Mouse (Mus musculus) MEL (cell line): ENCODE measurements around the gene Inpp5k. TPM values are rescaled to one million over a fixed set of nuclear protein-coding genes. Genes with fewer than 3 reads are reported as not detected.

Experiments used
- DNase-seq: peaks from one replicate; pipeline ENCODE4 v3.0.0; 2011; ENCODE audit warnings: low read depth, low spot score
- H3K27ac ChIP-seq: 2 replicates; pipeline ENCODE4 v1.5.1; 2012; ENCODE audit warnings: low read depth, mild to moderate bottlenecking, control low read depth, low read length, moderate library complexity; ENCODE audit not compliant: control insufficient read depth
- H3K27me3 ChIP-seq, 2 experiments: fragments of 150-350 bp in 1 of 2; sonication (generic) in 1 of 2; 2 replicates each; pipeline ENCODE4 v1.6.1; 2012; ENCODE audit warnings: low read length in 2 of 2, mild to moderate bottlenecking in 2 of 2, improper control_type of control experiment in 1 of 2, moderate library complexity in 1 of 2; ENCODE audit not compliant: insufficient read depth in 2 of 2, control insufficient read depth in 1 of 2
- H3K36me3 ChIP-seq, 2 experiments: 2 replicates each; pipeline ENCODE4 v1.6.1; 2012 to 2014; ENCODE audit warnings: low read length in 2 of 2, improper control_type of control experiment in 1 of 2, inconsistent platforms in 1 of 2, mild to moderate bottlenecking in 1 of 2; ENCODE audit not compliant: insufficient read depth in 2 of 2, control insufficient read depth in 1 of 2
- H3K4me1 ChIP-seq, 2 experiments: fragments of 150-350 bp in 1 of 2; sonication (generic) in 1 of 2; 2 replicates each; pipeline ENCODE4 v1.6.1; 2012; ENCODE audit warnings: low read length in 2 of 2, improper control_type of control experiment in 1 of 2, mild to moderate bottlenecking in 1 of 2; ENCODE audit not compliant: insufficient read depth in 2 of 2, control insufficient read depth in 1 of 2
- H3K4me3 ChIP-seq, 2 experiments: fragments of 150-350 bp in 1 of 2; sonication (generic) in 1 of 2; 2 replicates each; pipeline ENCODE4 v1.5.1; 2012; ENCODE audit warnings: low read depth in 2 of 2, low read length in 2 of 2, mild to moderate bottlenecking in 2 of 2, moderate library complexity in 2 of 2, control low read depth in 1 of 2, improper control_type of control experiment in 1 of 2; ENCODE audit not compliant: control insufficient read depth in 1 of 2, insufficient read depth in 1 of 2
- H3K79me2 ChIP-seq: 2 replicates; pipeline ENCODE4 v1.6.1; 2012; ENCODE audit warnings: mild to moderate bottlenecking, low read length, moderate library complexity; ENCODE audit not compliant: control insufficient read depth, poor library complexity, insufficient read depth
- H3K9ac ChIP-seq: 2 replicates; pipeline ENCODE4 v1.6.1; 2012; ENCODE audit warnings: low read depth, mild to moderate bottlenecking, control low read depth, low read length, moderate library complexity; ENCODE audit not compliant: control insufficient read depth, poor library complexity, severe bottlenecking
- H3K9me3 ChIP-seq: fragments of 150-350 bp; sonication (generic); replicated peaks from 2 replicates; pipeline ENCODE4 v1.6.1; 2012; ENCODE audit warnings: mild to moderate bottlenecking, low read length, improper control_type of control experiment, moderate library complexity; ENCODE audit not compliant: insufficient read depth
- BHLHE40 ChIP-seq: IDR thresholded peaks from 2 replicates; pipeline ENCODE4 v1.6.1; 2012; ENCODE audit warnings: low read depth, mild to moderate bottlenecking, inconsistent platforms, low read length, improper control_type of control experiment, borderline replicate concordance
- CHD1 ChIP-seq: IDR thresholded peaks from 2 replicates; pipeline ENCODE4 v1.6.1; 2012; ENCODE audit warnings: low read depth, mild to moderate bottlenecking, inconsistent platforms, low read length, improper control_type of control experiment
- CHD2 ChIP-seq: IDR thresholded peaks from 2 replicates; pipeline ENCODE4 v1.6.1; 2011; ENCODE audit warnings: low read length, improper control_type of control experiment
- CTCF ChIP-seq, 3 experiments: IDR thresholded peaks in 2 of 3; conservative IDR thresholded peaks in 1 of 3; 2 replicates each; pipeline ENCODE4 v1.5.1; 2011 to 2012; ENCODE audit warnings: low read length in 3 of 3, low read depth in 2 of 3, mild to moderate bottlenecking in 2 of 3, improper control_type of control experiment in 1 of 3, inconsistent platforms in 1 of 3, mixed read lengths in 1 of 3, moderate library complexity in 1 of 3; ENCODE audit not compliant: control insufficient read depth in 1 of 3, insufficient read depth in 1 of 3, poor library complexity in 1 of 3, severe bottlenecking in 1 of 3
- ETS1 ChIP-seq: IDR thresholded peaks from 2 replicates; pipeline ENCODE4 v1.6.1; 2012; ENCODE audit warnings: low read depth, mild to moderate bottlenecking, inconsistent platforms, low read length, improper control_type of control experiment, moderate library complexity
- GATA1 ChIP-seq: IDR thresholded peaks from 2 replicates; pipeline ENCODE4 v1.6.1; 2011; ENCODE audit warnings: low read depth, low read length, improper control_type of control experiment
- HCFC1 ChIP-seq: IDR thresholded peaks from 2 replicates; pipeline ENCODE4 v1.6.1; 2012; ENCODE audit warnings: low read depth, mild to moderate bottlenecking, inconsistent platforms, low read length, improper control_type of control experiment, moderate library complexity
- JUND ChIP-seq: IDR thresholded peaks from 2 replicates; pipeline ENCODE4 v1.6.1; 2011; ENCODE audit warnings: low read depth, mild to moderate bottlenecking, improper control_type of control experiment, low read length
- KAT2A ChIP-seq: conservative IDR thresholded peaks from 2 replicates; pipeline ENCODE4 v1.6.1; 2012; ENCODE audit warnings: low read depth, low read length, improper control_type of control experiment, inconsistent platforms
- MAFK ChIP-seq: IDR thresholded peaks from 2 replicates; pipeline ENCODE4 v1.6.1; 2011; ENCODE audit warnings: low read depth, mild to moderate bottlenecking, low read length, improper control_type of control experiment, borderline replicate concordance
- MEF2A ChIP-seq: IDR thresholded peaks from 2 replicates; pipeline ENCODE4 v1.6.1; 2014; ENCODE audit warnings: low read depth, mild to moderate bottlenecking, inconsistent platforms, low read length, improper control_type of control experiment; ENCODE audit not compliant: poor library complexity, insufficient replicate concordance, severe bottlenecking; ENCODE audit errors: extremely low read depth
- MXI1 ChIP-seq: IDR thresholded peaks from 2 replicates; pipeline ENCODE4 v1.6.1; 2011; ENCODE audit warnings: mild to moderate bottlenecking, low read depth, low read length, improper control_type of control experiment
- MYC ChIP-seq: IDR thresholded peaks from 2 replicates; pipeline ENCODE4 v1.6.1; 2011; ENCODE audit warnings: low read depth, mild to moderate bottlenecking, low read length, improper control_type of control experiment, moderate library complexity
- NELFE ChIP-seq: IDR thresholded peaks from 2 replicates; pipeline ENCODE4 v1.6.1; 2011; ENCODE audit warnings: low read depth, low read length, improper control_type of control experiment
- NRF1 ChIP-seq: IDR thresholded peaks from 2 replicates; pipeline ENCODE4 v1.6.1; 2014; ENCODE audit warnings: low read depth, mild to moderate bottlenecking, inconsistent platforms, low read length, improper control_type of control experiment, moderate library complexity; ENCODE audit not compliant: poor library complexity, insufficient read depth, severe bottlenecking
- POLR2AphosphoS2 ChIP-seq: IDR thresholded peaks from 2 replicates; pipeline ENCODE4 v1.6.1; 2011; ENCODE audit warnings: low read length, improper control_type of control experiment
- POLR2AphosphoS5 ChIP-seq: IDR thresholded peaks from 2 replicates; pipeline ENCODE4 v1.6.1; 2012; ENCODE audit warnings: low read depth, borderline replicate concordance, mild to moderate bottlenecking, inconsistent platforms, low read length, moderate library complexity, mixed read lengths
- RAD21 ChIP-seq: IDR thresholded peaks from 2 replicates; pipeline ENCODE4 v1.6.1; 2011; ENCODE audit warnings: mild to moderate bottlenecking, low read depth, low read length, improper control_type of control experiment
- RCOR1 ChIP-seq: IDR thresholded peaks from 2 replicates; pipeline ENCODE4 v1.6.1; 2012; ENCODE audit warnings: low read depth, mild to moderate bottlenecking, inconsistent platforms, low read length, improper control_type of control experiment
- SIN3A ChIP-seq: IDR thresholded peaks from 2 replicates; pipeline ENCODE4 v1.6.1; 2012; ENCODE audit warnings: low read length, improper control_type of control experiment, inconsistent platforms
- TAL1 ChIP-seq: IDR thresholded peaks from 2 replicates; pipeline ENCODE4 v1.6.1; 2012; ENCODE audit warnings: mild to moderate bottlenecking, inconsistent platforms, low read length, moderate library complexity, mixed read lengths
- TCF12 ChIP-seq: IDR thresholded peaks from 2 replicates; pipeline ENCODE4 v1.6.1; 2014; ENCODE audit warnings: low read depth, mild to moderate bottlenecking, inconsistent platforms, low read length, improper control_type of control experiment, moderate library complexity
- USF1 ChIP-seq: IDR thresholded peaks from 2 replicates; pipeline ENCODE4 v1.6.1; 2014; ENCODE audit warnings: low read depth, mild to moderate bottlenecking, inconsistent platforms, low read length, improper control_type of control experiment, moderate library complexity
- USF2 ChIP-seq, 2 experiments: IDR thresholded peaks; 2 replicates each; pipeline ENCODE4 v1.6.1; 2011 to 2012; ENCODE audit warnings: improper control_type of control experiment in 2 of 2, low read length in 2 of 2, borderline replicate concordance in 1 of 2, inconsistent platforms in 1 of 2, low read depth in 1 of 2, mild to moderate bottlenecking in 1 of 2; ENCODE audit not compliant: insufficient read depth in 1 of 2
- ZC3H11A ChIP-seq: IDR thresholded peaks from 2 replicates; pipeline ENCODE4 v1.6.1; 2012; ENCODE audit warnings: low read depth, mild to moderate bottlenecking, inconsistent platforms, low read length, improper control_type of control experiment
- ZKSCAN1 ChIP-seq: IDR thresholded peaks from 2 replicates; pipeline ENCODE4 v1.6.1; 2012; ENCODE audit warnings: low read depth, mild to moderate bottlenecking, inconsistent platforms, low read length, improper control_type of control experiment, moderate library complexity
- polyA plus RNA-seq, 2 experiments: library from polyadenylated mRNA; stranded (reverse) in 1 of 2; unstranded in 1 of 2; fragments of >175 nt in 1 of 2; fragments of >200 nt in 1 of 2; gene quantifications; 2 replicates each; pipeline versions ENCODE4 v1.2.1 to v1.2.4; 2012; ENCODE audit warnings: low replicate concordance in 2 of 2, low read depth in 1 of 2; ENCODE audit not compliant: insufficient read length in 2 of 2, insufficient read depth in 1 of 2, missing spikeins in 1 of 2
- total RNA-seq: library from RNA; depleted of rRNA; stranded (reverse); fragments of 300-350 nt; gene quantifications from 2 replicates; pipeline ENCODE4 v1.2.3, GENCODE M21; 2012

Gene Inpp5k
- total and polyA plus RNA-seq, 3 experiments: 15.2 to 28.7 TPM; not detected in 1

DNA sequence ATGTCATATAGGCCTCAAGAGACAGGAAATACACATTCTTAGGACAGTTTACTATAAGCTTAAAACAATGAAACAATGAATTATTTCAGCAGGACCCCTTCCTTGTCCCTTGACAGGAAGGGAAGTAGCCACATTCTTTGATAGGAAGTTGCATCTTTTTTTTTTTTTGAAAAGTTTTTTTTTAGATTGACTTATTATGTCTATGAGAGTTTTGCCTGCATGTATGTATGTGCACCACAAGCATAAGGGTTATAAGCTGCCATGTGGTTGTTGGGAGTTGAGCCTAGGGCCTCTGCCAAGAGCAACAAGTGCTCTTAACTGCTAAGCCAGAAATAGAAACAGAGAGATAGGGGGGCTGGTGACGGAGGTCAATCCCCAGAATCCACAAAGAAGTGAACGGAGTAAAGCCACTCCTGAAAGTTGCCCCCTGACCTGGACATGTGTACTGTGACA, 6.7 kb upstream of the Inpp5k start (continued):
- TF ChIP-seq USF2 (IDR thresholded peaks at IDR 0.05; ENCODE audit: borderline replicate concordance in 1 of 2, insufficient read depth in 1 of 2, low read depth in 1 of 2, low read length in 2 of 2) (no peak), USF1 (peak; percentile 14; the same call in 1 of the 2 replicates), JUND (no peak), ZKSCAN1 (no peak; the same call in 1 of the 2 replicates), ETS1 (peak; percentile 83), CHD2 (no peak), POLR2AphosphoS2 (no peak), BHLHE40 (no peak), HCFC1 (no peak), TAL1 (no peak)

- TF ChIP-seq TCF12 (no peak), USF2 (IDR thresholded peaks at IDR 0.05; ENCODE audit: borderline replicate concordance in 1 of 2, insufficient read depth in 1 of 2, low read depth in 1 of 2, low read length in 2 of 2) (no peak), USF1 (no peak), CHD2 (no peak), ZC3H11A (no peak), CHD1 (no peak), JUND (no peak), POLR2AphosphoS5 (no peak), NELFE (no peak), POLR2AphosphoS2 (no peak), MAFK (no peak), BHLHE40 (no peak), MYC (no peak), TAL1 (no peak), RCOR1 (no peak)
- no peaks in the 10 kb centered on the region for H3K9me3 ChIP-seq
- DNase-seq: no peak
- no peaks in the 10 kb centered on the region for H3K27me3 ChIP-seq
- H3K79me2 ChIP-seq: no peaks in the 10 kb centered on the region; the same call in 1 of the 2 replicates
- peaks cover 7 to 34% of the 10 kb centered on the region in 2 experiments for H3K36me3 ChIP-seq
- H3K4me1 ChIP-seq: peaks cover 23 to 25% of the 10 kb centered on the region in 2 experiments
- H3K4me3 ChIP-seq: no peak overlapping the region
- no peak overlapping the region for H3K27ac ChIP-seq
- no peak overlapping the region for H3K9ac ChIP-seq
Measured at GRCm38 (mm10) chr11:75625820-75626219, 5.0 kb upstream of the Inpp5k start.

GRCm38 (mm10) chr11:75630098-75630497, 690 bp upstream of the Inpp5k start:
- Histone ChIP-seq H3K4me1 (peaks cover 0 to 3% of the 10 kb centered on the region in 2 experiments; a peak in 2 of 4 replicates), H3K4me3 (peak overlapping the region; percentile 63 to 85), H3K9ac (peak overlapping the region; percentile 83), H3K79me2 (no peaks in the 10 kb centered on the region; the same call in 1 of the 2 replicates), H3K9me3 (no peaks in the 10 kb centered on the region), H3K36me3 (peaks cover 0 to 12% of the 10 kb centered on the region in 2 experiments; a peak in 3 of 4 replicates), H3K27ac (peak overlapping the region; percentile 85)
- DNase-seq: no peak
- TF ChIP-seq JUND (no peak), MAFK (no peak), MEF2A (no peak), RAD21 (no peak), ZC3H11A (no peak), SIN3A (no peak), RCOR1 (no peak), ETS1 (no peak), KAT2A (no peak), CHD1 (no peak), CTCF (IDR thresholded peaks at IDR 0.05 in 2 of 3, conservative IDR thresholded peaks at IDR 0.05 in 1 of 3; ENCODE audit: control insufficient read depth in 1 of 3, insufficient read depth in 1 of 3, low read depth in 2 of 3, low read length in 3 of 3, poor library complexity in 1 of 3, severe bottlenecking in 1 of 3) (no peak), GATA1 (no peak), TCF12 (no peak), MYC (no peak), TAL1 (no peak), HCFC1 (no peak), USF2 (IDR thresholded peaks at IDR 0.05; ENCODE audit: borderline replicate concordance in 1 of 2, insufficient read depth in 1 of 2, low read depth in 1 of 2, low read length in 2 of 2) (no peak), NRF1 (no peak), MXI1 (no peak)
- TF ChIP-seq, all 39 proteins: peak for 0
- H3K27me3 ChIP-seq: no peaks in the 10 kb centered on the region
